Mouse (Mus musculus) adrenal gland, postnatal 25 days (tissue): ENCODE measurements at regions not wholly inside any gene's neighbourhood (a gene's known extent, or its start where the extent isn't known, plus 50 kb on each side); places are given as distances from the start of the nearest gene placed in this dataset.
"Not testable (repeated sequence)": the region's sequence is repeated elsewhere in the genome, so short reads cannot be mapped to it uniquely, and the experiment has no call there.

Experiments
- DNase-seq: peaks from one replicate; pipeline ENCODE4 v3.0.0; 2021; ENCODE audit warnings: mixed read lengths

GRCm38 (mm10) chr4:10315144-10315543 is 559.2 kb upstream of the 2610301B20Rik start:
- DNase-seq: no peak

GRCm38 (mm10) chr4:10315875-10316274 is 558.4 kb upstream of the 2610301B20Rik start:
- DNase-seq: no peak

GRCm38 (mm10) chr4:10344147-10344546 is 530.2 kb upstream of the 2610301B20Rik start:
- no peak for DNase-seq

- DNase-seq: no peak
Observed at GRCm38 (mm10) chr4:10351876-10352627, 522.2 kb upstream of the 2610301B20Rik start.

GRCm38 (mm10) chr4:10357572-10357971 is 516.7 kb upstream of the 2610301B20Rik start:
- DNase-seq: no peak

GRCm38 (mm10) chr4:10389790-10390189 is 484.5 kb upstream of the 2610301B20Rik start:
- no peak for DNase-seq

- no peak for DNase-seq
Observed at GRCm38 (mm10) chr4:10397249-10397648, 477.0 kb upstream of the 2610301B20Rik start.

GRCm38 (mm10) chr4:10398075-10398474 is 476.2 kb upstream of the 2610301B20Rik start:
- no peak for DNase-seq

GRCm38 (mm10) chr4:10399649-10400048 is 474.6 kb upstream of the 2610301B20Rik start:
- DNase-seq: no peak

GRCm38 (mm10) chr4:10402928-10403327 is 471.4 kb upstream of the 2610301B20Rik start:
- DNase-seq: no peak

GRCm38 (mm10) chr4:10404438-10404837 is 469.9 kb upstream of the 2610301B20Rik start:
- no peak for DNase-seq

GRCm38 (mm10) chr4:10405102-10405501 is 469.2 kb upstream of the 2610301B20Rik start:
- DNase-seq: no peak

GRCm38 (mm10) chr4:10414274-10414673 is 460.0 kb upstream of the 2610301B20Rik start:
- DNase-seq: no peak

GRCm38 (mm10) chr4:10421354-10421753 is 452.9 kb upstream of the 2610301B20Rik start:
- DNase-seq: no peak

- no peak for DNase-seq
Observed at GRCm38 (mm10) chr4:10434438-10434837, 439.9 kb upstream of the 2610301B20Rik start.

- DNase-seq: not testable (repeated sequence)
Observed at GRCm38 (mm10) chr4:10439921-10440320, 434.4 kb upstream of the 2610301B20Rik start.

GRCm38 (mm10) chr4:10459603-10460002 is 414.7 kb upstream of the 2610301B20Rik start:
- no peak for DNase-seq

GRCm38 (mm10) chr4:10480936-10481335 is 393.4 kb upstream of the 2610301B20Rik start:
- DNase-seq: no peak

GRCm38 (mm10) chr4:10508163-10508821 is 366.0 kb upstream of the 2610301B20Rik start:
- DNase-seq: peak; percentile 1

- DNase-seq: no peak
Observed at GRCm38 (mm10) chr4:10510013-10510412, 364.3 kb upstream of the 2610301B20Rik start.

- no peak for DNase-seq
Observed at GRCm38 (mm10) chr4:10550711-10551305, 323.5 kb upstream of the 2610301B20Rik start.

- DNase-seq: no peak
Observed at GRCm38 (mm10) chr4:10553724-10554123, 320.6 kb upstream of the 2610301B20Rik start.

- DNase-seq: no peak
Observed at GRCm38 (mm10) chr4:10560078-10560477, 314.2 kb upstream of the 2610301B20Rik start.
